Mouse (Mus musculus) embryonic fibroblast, embryonic 13.5 days (primary cell): ENCODE data around the gene Acot3.
"Not testable (repeated sequence)": the region's sequence is repeated elsewhere in the genome, so short reads cannot be mapped to it uniquely, and the experiment has no call there.

ENCODE experiments used
- CTCF ChIP-seq: IDR thresholded peaks from 2 replicates; pipeline ENCODE4 v1.5.1; 2011; ENCODE audit warnings: mild to moderate bottlenecking, control low read depth, low read length, moderate library complexity, borderline replicate concordance; ENCODE audit not compliant: insufficient read depth
- POLR2A ChIP-seq: IDR thresholded peaks from 2 replicates; pipeline ENCODE4 v1.6.1; 2011; ENCODE audit warnings: low read depth, mild to moderate bottlenecking, control low read depth, low read length, moderate library complexity

GRCm38 (mm10) chr12:84069582-84069981, 17.6 kb downstream of the Acot3 start:
- TF ChIP-seq POLR2A, CTCF: not testable (repeated sequence)
